Mouse (Mus musculus) small intestine, adult 2 months (tissue): ENCODE results near the gene Cdca8.

Experiments
- CTCF ChIP-seq: fragments of 200-500 bp; IDR thresholded peaks from 2 replicates; pipeline ENCODE4 v1.5.1; 2012; ENCODE audit warnings: low read depth, mild to moderate bottlenecking, control low read depth, inconsistent platforms, low read length, moderate library complexity, mixed read lengths; ENCODE audit not compliant: insufficient replicate concordance, insufficient read length; ENCODE audit errors: extremely low read depth
- POLR2A ChIP-seq: fragments of 200-500 bp; IDR thresholded peaks from 2 replicates; pipeline ENCODE4 v1.6.1; 2012; ENCODE audit warnings: low read depth, mild to moderate bottlenecking, control low read depth, inconsistent platforms, low read length, moderate library complexity

- TF ChIP-seq CTCF, result peak; percentile 96
- no peak for TF ChIP-seq POLR2A
Measured at GRCm38 (mm10) chr4:124943022-124943421, 3.9 kb upstream of the Cdca8 start.
